Mouse (Mus musculus) kidney, postnatal 10 days (tissue): ENCODE data around the gene Klk10.
A peak's percentile ranks its signal among the peaks of the same experiment; 100 is the strongest.

Experiments used
- DNase-seq: peaks from one replicate; pipeline ENCODE4 v3.0.0; 2021; ENCODE audit warnings: mixed read lengths

Gene Klk10

GRCm38 (mm10) chr7:43780746-43781145 is at the start of gene Klk10:
TSS of gene Klk10 (plus strand) at chr7:43781035.
- DNase-seq: no peak

- DNase-seq: peak; percentile 14
Measured at GRCm38 (mm10) chr7:43747788-43748187, 33.0 kb upstream of the Klk10 start.

- DNase-seq: no peak
Measured at GRCm38 (mm10) chr7:43752806-43753205, 28.0 kb upstream of the Klk10 start.

DNA sequence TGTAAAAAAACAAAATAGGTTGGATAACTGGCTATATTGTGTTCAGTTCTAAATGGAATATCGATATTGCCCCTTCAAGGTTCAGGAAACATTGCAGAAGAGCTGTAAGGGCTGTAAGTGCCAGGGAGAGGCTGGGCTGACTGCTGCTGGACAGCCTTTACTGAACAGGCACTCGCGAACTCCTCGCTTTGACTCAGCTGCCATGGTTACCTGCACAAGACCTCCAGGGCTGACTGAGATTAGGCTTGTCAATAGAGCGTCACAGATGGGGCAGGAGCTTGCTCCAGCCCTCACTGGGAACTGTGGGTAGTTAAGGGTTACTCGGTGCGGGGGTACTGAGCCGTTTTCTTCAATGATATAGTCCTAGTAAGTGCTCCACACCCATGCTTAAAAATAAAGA is 14.4 kb upstream of the Klk10 start:
- no peak for DNase-seq

DNA sequence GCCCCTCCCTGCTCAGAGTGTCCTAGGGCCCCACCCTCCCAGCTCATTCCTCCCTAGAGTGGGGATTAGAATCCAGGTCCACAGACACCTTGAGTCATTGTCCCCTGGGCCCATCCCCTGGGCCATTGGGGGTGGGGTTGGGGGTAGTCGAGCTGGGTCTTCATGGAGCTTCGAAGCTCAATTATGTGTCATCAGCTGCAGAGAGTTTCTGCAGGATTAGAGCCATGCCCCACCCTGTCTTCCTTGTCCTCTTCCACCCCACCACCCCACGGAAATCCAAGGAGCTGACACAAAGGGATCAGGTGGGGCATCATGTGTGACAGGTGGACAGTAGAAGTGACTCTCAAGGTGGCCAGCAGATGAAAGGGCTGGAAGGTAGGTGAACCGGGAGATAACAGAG is 12.2 kb upstream of the Klk10 start, which contains the start of gene Klk12:
Klk12 (plus strand) TSS at position 301 of the 400 bp plus-strand sequence.
- no peak for DNase-seq

- no peak for DNase-seq
Measured at GRCm38 (mm10) chr7:43769636-43770035, 11.2 kb upstream of the Klk10 start.

DNA sequence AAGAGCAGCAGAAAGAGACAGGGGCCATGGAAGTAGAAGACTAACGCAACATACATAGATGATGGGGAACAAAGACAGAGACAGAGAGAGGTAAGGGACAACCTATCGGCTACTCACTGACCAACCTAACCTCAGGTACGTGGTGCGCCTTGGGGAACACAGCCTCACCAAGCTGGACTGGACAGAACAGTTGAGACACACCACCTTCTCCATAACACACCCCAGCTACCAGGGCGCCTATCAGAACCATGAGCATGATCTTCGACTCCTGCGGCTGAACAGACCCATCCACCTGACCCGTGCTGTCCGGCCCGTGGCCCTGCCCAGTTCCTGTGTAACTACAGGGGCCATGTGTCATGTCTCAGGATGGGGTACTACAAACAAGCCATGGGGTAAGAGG is 10.1 kb upstream of the Klk10 start:
- no peak for DNase-seq

DNA sequence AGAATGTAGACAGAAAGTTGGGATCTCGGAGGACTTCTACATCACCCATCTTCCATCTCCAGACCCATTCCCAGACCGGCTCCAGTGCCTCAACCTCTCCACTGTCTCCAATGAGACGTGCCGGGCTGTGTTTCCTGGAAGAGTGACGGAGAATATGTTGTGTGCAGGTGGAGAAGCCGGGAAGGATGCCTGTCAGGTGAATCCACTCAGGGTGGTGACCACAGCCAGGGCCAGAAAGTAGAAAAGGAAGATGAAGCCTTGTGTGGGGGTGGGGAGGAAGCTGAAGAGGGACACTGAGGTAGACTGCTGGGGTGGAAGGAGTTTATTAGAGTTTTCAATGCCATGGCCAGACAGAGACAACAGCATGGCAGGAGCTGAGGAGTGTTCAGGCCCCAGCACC is 8.9 kb upstream of the Klk10 start:
- no peak for DNase-seq

GRCm38 (mm10) chr7:43772901-43773300 is 7.9 kb upstream of the Klk10 start:
- no peak for DNase-seq

DNA sequence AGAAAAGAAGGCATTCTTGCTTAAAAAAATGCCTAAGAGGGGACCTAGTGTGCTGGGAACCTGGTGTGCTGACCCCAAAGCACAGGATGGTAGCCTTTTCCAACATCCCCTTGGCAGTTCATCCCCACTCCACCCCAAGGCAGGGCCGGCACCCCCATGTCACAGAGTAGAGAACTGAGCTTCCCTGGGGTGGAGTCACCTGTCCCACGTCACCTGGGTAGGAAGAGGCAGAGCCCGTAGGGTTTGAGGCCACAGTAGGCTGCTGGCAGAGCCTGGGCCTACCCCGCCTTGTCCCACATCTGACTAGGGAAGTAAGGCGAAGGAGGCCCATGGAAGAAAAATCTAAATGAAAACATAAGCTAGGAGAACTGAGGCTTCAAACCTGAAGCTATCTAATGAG is 6.5 kb upstream of the Klk10 start, which contains the start of gene Klk11:
Klk11 (plus strand) TSS at position 241 of the 400 bp plus-strand sequence.
- no peak for DNase-seq

- peak; percentile 2 for DNase-seq
Measured at GRCm38 (mm10) chr7:43774802-43775201, 6.0 kb upstream of the Klk10 start.

GRCm38 (mm10) chr7:43775311-43776057 is 5.4 kb upstream of the Klk10 start:
- DNase-seq: peak; percentile 4

GRCm38 (mm10) chr7:43776506-43776905 is 4.3 kb upstream of the Klk10 start:
- DNase-seq: peak; percentile 1

- peak; percentile 0 for DNase-seq
Measured at GRCm38 (mm10) chr7:43777423-43777822, 3.4 kb upstream of the Klk10 start.

- DNase-seq: no peak
Measured at GRCm38 (mm10) chr7:43778176-43778970, 2.5 kb upstream of the Klk10 start.

GRCm38 (mm10) chr7:43780241-43780640 is 594 bp upstream of the Klk10 start:
- peak; percentile 1 for DNase-seq

GRCm38 (mm10) chr7:43781541-43781940 is 706 bp downstream of the Klk10 start:
- no peak for DNase-seq

DNA sequence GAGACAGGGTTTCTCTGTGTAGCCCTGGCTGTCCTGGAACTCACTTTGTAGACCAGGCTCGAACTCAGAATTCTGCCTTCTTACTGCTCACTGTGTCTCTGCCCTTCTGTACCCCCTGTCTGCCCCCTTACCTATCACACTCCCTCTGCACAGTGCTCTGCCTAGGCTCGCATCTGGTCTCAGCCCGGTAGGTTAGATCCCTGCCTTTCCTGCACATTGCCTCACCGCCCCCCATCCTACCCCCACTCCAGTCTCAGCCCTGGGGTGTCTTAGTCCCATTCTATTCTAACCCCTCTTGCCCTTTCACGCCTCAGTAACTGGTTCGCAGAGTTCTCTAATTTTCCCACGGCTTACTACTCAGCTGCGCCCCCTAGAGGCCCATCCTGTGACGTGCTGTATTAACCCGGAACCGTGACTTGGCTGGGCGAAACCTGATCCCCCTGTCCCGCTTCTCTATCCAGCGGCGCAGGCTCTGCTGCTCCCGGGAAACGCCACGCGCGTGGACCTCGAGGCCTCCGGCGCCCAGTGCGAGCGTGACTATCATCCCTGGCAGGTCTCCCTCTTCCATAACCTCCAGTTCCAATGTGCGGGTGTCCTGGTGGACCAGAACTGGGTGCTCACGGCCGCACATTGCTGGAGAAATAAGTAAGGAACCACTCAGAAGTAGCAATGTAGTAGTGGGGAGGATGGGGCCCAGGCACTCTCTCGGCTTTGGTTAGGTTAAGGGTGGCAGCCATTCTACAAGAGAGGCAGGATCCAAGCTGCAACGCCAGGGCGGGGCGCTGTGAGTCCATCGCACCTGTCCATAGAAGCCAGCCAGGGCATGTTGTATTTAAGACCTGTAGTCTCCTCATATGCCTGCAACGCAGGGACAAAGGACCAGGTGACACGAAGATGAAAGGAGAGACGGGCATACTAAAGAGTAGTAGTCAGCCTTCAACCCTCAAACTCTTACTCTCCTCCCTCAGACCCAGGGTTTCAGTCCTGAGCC is 1.7 kb downstream of the Klk10 start:
- DNase-seq: peak; percentile 88

- peak; percentile 43 for DNase-seq
Measured at GRCm38 (mm10) chr7:43785286-43785685, 4.5 kb downstream of the Klk10 start.

DNA sequence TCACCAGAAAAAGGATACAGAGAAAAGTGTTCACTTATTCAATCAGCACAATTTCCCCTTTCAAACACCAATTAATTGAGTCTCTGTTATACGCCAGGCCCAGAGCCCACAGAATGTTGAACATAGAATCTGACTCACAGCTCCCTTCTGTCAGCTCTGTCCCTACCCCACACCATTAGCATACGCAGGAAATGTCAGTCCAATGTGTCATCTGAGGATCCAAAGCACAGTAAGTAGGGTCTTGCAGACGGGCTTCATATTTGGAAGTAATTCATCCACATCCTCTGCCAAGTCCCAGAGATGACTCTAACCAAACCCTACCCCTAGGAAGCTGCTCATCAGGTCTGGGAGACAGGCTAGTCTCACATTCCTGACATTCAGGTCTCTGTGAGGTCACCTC is 7.3 kb downstream of the Klk10 start:
- no peak for DNase-seq

DNA sequence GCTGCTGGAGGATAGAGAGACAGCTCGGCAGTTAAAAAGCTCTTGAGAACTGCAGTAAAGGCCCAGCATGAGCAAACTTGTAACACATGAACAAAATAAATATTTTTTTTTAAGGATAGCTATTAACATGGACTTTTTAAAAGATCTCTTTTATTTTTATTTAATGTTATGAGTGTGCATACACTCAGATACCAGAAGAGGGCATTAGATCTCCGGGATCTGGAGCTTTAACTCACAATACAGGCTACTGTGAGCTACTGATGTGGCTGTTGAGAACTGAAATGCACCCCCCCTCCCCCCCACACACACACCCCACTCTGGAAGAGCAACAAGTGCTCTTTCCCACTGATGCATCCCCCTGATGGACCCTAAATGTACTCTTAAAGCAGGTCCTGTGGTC is 8.5 kb downstream of the Klk10 start:
- DNase-seq: no peak

DNA sequence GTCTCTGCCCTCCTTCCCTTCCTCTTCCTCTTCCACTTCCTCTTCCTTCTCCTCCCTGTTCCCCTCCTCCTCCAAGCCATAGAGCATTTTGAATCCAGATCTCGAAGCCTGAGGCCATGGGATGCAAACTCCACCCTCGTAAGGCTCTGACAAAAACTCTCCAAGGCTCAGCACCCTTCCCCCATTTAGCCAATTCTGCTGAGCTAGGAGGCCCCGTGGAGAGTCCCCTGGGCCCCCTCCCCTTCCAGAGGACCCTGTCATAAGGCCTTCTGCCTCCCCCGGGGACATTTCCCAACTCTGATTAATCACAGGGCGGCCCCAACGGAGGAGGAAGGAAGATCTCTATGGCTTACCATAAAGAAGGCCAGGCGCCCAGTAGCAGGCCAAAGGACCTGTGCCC is 10.8 kb downstream of the Klk10 start, which contains the start of gene Klk9:
Klk9 (plus strand) TSS at position 301 of the 400 bp plus-strand sequence.
- DNase-seq: no peak

- no peak for DNase-seq
Measured at GRCm38 (mm10) chr7:43796355-43796754, 15.5 kb downstream of the Klk10 start.
